Mouse (Mus musculus): ENCODE results near the gene Hdac5. TPM values are rescaled to one million over a fixed set of nuclear protein-coding genes. Genes with fewer than 3 reads are reported as not detected.

Gene Hdac5
- total RNA-seq, 2 experiments from 2014 or later, result 106 to 139 TPM

DNA sequence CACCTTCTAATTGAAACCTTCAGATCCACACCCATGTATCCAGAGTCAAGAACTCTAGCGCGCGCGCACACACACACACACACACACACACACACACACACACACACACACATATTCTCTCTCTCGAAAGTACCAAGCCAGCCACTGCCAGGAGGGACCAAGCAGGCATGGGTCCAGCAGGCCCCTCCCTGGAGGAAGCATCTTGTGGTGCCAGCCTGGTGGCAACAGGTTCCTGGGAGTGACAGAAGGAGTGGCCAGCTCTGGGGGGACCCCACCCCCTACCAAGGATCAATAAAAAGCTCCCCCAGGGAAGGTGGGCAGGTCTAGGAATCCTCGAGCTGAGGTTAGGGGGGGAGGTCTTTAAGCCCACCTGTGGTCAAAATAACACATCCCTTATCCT is 12.6 kb downstream of the Hdac5 start:
- DNase-seq, result peak; percentile 55 to 58
- intact Hi-C loops (cut with DNase I), result no loop called here

DNA sequence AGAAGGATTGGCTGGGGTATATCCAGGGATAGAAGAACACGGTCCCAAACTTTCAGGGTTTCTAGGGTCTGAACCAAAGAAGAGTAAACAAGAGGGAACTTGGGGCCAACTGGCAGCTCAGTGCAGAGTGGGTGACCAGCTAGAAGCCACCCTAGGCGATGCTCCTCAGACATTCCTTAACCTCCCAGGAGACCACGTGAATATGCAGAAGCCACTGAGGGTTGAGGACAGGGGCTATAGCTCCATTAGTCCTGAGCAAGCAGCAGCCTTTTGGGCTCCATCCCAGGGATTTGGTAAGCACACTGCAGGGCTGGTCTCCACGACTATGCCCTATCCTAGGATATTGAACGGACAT is 13.1 kb downstream of the Hdac5 start:
- intact Hi-C loops (cut with DNase I), result no loop called here
- DNase-seq, result peak; percentile 49 to 69

DNA sequence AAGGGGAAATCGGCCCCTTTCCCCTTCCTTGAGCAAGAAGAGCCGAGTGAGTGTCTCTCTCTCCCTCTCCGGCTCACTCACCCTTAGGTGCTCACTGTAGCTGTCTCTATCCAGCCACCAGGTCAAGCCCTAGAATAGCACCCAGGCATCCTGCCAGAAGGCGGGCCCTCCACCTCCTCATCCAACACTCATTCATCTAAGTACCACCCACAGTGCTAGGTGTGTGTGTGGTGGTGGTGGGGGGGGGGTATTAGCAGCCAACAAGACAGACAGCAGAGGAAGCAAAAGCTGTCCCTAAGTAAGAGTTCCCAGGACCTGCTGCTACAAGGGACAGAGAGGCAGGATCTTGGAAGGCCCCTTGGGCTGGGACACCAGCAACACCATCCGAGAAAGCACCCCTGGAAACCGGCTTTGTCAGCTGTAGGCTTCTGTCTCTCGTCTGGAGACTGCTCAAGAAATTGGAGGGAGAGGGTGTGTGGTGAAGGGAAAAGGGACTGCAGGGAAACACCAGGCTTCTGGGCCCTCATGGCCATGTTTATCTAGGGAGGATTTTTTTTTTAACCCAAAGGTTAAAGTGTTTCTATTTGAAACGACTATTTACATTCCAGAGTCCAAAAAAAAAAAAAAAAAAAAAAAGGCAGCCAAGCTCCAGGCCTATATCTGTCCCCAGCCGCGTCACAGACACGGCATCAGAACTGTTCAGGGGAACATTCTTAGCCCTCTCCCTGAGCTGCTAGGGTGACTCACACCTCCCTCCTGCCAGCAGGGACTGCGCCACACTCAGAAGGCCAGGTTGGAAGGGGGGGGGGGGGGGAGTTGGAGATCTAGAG is 13.7 kb downstream of the Hdac5 start:
- peak; percentile 78 to 85 for DNase-seq
- intact Hi-C loops (cut with DNase I), result no loop called here

DNA sequence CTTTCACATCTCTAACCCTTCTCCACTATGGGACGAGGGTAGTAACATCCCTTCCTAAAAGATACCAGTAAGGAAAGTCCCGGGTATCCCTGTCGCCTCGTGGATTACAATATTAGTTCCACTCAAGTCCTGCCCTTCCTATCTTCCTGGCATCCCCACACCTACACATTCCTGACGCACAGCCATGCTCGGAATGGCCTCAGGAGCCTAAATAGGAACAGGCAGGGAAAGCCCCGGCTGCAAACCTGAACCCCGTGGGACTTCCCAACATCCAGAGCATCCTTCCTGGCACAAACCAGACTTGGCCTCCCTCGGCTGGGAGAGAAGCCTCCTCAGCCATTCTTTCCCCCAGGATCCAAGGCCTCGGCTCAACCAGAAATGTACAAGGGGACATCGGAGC is 14.5 kb downstream of the Hdac5 start:
- intact Hi-C loops (cut with DNase I), result no loop called here
- no peak for DNase-seq

GRCm38 (mm10) chr11:102214430-102215156 is 15.4 kb downstream of the Hdac5 start:
- DNase-seq, result no peak
- intact Hi-C loops (cut with DNase I), result no loop called here

GRCm38 (mm10) chr11:102211936-102212341 is 18.0 kb downstream of the Hdac5 start:
- DNase-seq, result peak; percentile 71 to 73
- intact Hi-C loops (cut with DNase I), result no loop called here

GRCm38 (mm10) chr11:102211011-102211410 is 19.0 kb downstream of the Hdac5 start:
- no peak for DNase-seq
- intact Hi-C loops (cut with DNase I), result no loop called here

DNA sequence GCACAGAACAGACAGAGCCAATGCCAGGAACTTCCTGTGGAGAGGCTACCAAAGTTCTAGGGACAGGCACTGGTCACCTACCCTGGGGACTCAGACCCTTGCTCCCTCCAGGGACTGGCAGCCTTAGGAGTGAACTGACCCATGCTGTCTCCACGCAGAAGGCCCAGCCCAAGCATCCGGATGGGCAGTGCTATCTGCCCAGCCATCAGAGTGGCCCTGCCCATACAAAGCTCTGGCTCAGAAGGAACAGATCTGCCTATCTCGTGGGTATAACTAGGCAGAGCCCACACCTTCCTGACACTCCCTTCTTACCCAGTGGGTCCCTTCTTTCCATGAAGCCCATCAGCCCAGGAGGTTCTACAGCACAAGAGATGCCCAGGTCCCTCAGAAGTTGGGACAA is 19.8 kb downstream of the Hdac5 start:
- intact Hi-C loops (cut with DNase I), result no loop called here
- no peak for DNase-seq

DNA sequence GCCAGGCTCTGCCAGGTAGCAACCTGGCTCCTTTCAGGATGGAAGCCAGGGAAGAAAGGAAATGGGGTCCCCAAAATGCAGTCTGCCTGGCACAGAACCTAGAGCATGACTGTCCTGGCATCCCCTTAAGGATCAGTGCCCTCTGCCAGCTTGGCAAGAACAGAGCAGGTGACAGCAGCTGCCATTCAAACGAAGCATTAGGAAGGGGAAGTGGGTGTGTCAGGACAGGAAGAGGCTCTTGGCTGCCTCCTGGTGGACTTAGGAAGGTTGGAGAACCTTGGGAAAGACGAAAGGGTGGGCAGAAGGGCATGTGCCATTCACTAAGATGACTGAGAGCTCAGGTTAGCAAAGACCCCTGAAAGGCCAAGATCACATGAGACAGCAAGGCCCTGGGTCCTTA is 20.2 kb downstream of the Hdac5 start:
- peak in 1 of 2 experiments; percentile 55 for DNase-seq
- intact Hi-C loops (cut with DNase I), result no loop called here

- no peak for DNase-seq
- intact Hi-C loops (cut with DNase I), result no loop called here
Measured at GRCm38 (mm10) chr11:102208846-102209245, 21.1 kb downstream of the Hdac5 start.

DNA sequence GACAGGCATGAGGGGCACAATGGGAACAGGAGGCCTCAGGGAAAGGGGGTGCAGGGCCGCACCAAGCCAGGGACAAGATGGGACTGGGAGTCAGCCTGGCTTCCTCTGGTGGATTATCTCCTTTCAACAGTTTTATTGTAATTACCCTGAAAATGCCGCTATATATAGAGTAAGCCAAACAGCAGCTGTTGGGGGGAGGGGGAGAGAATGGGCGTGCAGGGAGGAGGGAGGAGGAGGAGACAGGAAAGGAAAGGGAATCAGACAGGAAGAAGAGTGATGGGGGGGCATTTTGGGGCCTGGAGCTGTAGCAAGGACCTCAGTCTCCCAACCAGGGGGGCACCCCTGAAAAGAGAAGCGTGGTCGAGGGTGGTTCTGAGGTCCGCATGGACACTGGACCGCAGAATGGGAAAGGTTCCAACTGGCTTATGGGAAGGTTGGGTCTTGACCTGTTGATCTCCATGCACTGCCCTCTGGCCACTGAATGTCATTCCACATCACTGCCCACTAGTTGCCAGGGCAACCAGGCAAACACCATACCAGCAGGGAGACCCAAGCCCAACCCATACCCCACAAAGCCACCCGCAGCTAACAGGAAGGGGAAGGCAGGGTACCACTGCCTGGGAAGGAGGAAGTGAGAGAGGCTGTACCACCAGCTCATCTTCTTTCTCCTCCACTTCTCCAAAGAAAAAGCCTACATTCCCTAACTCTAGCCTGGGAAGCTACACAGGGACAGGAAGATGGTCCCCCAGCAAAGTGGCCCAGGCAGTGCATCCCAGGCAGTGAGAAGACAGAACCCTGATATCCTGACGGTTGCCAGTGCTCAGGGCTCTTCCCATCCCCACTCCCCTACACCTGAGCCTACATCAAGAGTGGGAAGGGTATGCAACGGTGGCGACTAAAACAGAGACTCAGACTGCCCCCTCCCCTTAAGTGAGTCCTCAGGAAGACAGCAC is 21.9 kb downstream of the Hdac5 start:
- peak; percentile 69 to 73 for DNase-seq
- intact Hi-C loops (cut with DNase I), result no loop called here

- intact Hi-C loops (cut with DNase I), result no loop called here
- no peak for DNase-seq
Measured at GRCm38 (mm10) chr11:102206481-102206880, 23.5 kb downstream of the Hdac5 start.

DNA sequence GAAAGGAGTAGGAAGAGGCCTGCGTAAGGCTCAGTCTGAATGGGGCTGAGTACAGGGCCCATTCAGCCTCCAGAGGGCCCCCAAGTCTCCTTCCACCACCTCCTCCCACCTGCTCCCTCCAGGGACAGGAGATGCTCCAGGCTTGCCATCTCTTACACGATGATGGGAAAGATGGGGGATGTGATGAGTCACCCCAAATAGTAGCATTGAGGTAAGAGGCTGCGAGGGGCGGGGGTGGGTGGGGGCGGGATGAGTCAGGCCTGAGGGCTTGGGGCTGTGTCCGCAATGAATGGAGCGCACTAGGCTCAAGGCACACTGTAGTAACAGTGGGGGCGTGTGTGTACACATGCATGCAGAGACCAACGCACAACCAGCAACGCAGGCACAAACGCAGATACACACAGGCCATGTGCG is 28.6 kb downstream of the Hdac5 start:
- DNase-seq, result no peak
- intact Hi-C loops (cut with DNase I), result no loop called here

- no peak for DNase-seq
- intact Hi-C loops (cut with DNase I), result no loop called here
Measured at GRCm38 (mm10) chr11:102199856-102200255, 30.1 kb downstream of the Hdac5 start.

GRCm38 (mm10) chr11:102198245-102198644 is 31.7 kb downstream of the Hdac5 start:
- DNase-seq, result no peak
- intact Hi-C loops (cut with DNase I), result no loop called here

- intact Hi-C loops (cut with DNase I), result no loop called here
- DNase-seq, result no peak
Measured at GRCm38 (mm10) chr11:102196018-102196797, 33.8 kb downstream of the Hdac5 start.

- intact Hi-C loops (cut with DNase I), result no loop called here
- DNase-seq, result no peak
Measured at GRCm38 (mm10) chr11:102193657-102194440, 36.1 kb downstream of the Hdac5 start.

DNA sequence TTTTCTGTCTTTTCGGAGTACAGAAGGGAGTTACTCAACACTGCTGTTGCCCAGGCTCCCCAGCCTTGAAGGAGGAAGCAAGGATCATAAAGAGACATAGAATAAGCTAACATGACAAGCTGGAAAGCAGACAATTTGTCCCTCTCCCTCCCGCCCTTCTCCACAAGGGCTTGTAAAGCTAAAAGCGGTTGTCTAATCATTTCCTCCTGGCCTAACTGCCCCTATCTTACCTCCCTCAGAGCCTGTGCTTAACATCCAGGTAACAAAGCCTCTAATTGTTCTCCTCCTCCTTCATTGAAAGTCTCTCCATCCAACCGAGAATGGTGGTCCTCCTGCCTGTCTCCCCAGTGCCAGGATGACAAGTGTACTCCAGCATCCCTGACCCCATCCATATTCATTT is 39.1 kb downstream of the Hdac5 start:
- intact Hi-C loops (cut with DNase I), result no loop called here
- DNase-seq, result no peak
